21 mouse cellular contexts compared by ENCODE assay signal in genomic region chr9:37082246-37082645, GRCm38 (mm10).
DNase-seq lines count a peak whose midpoint lies in the region; ATAC-seq lines count a peak whose summit lies in the region.
"Had no signal": no experiment of that assay in that cellular context is flagged by ENCODE, and none has a peak within 500 bp of the region (broad histone marks: within the 10 kb centered on the region; RNA-seq: fewer than 3 reads in every experiment).

No protein-coding gene starts in this region.

- no peak overlapping the region for H3K4me2 ChIP-seq in kidney, embryonic 14.5 days (replicated peaks; ENCODE audit: low read depth, low read length)
- H3K4me2 ChIP-seq: embryonic facial prominence, embryonic 15.5 days; forebrain, embryonic 15.5 days; heart, embryonic 13.5 days; hindbrain, embryonic 12.5 days had no signal

- no peaks in the 10 kb centered on the region for H3K9me3 ChIP-seq in kidney, embryonic 14.5 days (ENCODE audit: control insufficient read depth, low read length)
- H3K9me3 ChIP-seq: embryonic facial prominence, embryonic 15.5 days; forebrain, embryonic 10.5 days; forebrain, embryonic 15.5 days; heart, embryonic 13.5 days; hindbrain, embryonic 12.5 days had no signal

- no peak overlapping the region for H3K9ac ChIP-seq in kidney, embryonic 14.5 days (ENCODE audit: low read depth, low read length)
- H3K9ac ChIP-seq: embryonic facial prominence, embryonic 15.5 days; forebrain, embryonic 15.5 days; heart, embryonic 13.5 days; hindbrain, embryonic 12.5 days had no signal

- no peak for DNase-seq in kidney, postnatal 14 days
- DNase-seq in urinary bladder, adult 18-20 months (ENCODE audit: low spot score in 2 of 2), result peak; percentile 19 to 31
- no peak for DNase-seq in urinary bladder, adult 2 months (ENCODE audit: low spot score)
- DNase-seq in kidney, postnatal 25 days, result peak; percentile 21 to 77
- no peak for DNase-seq in c-Kit-positive CD71-positive TER-119-positive erythroid progenitor cells, embryonic 14.5 days (ENCODE audit: low spot score)
- DNase-seq: adrenal gland, adult 2 months; adrenal gland, postnatal 36 days; cerebellum, adult 11 months; cerebellum, adult 8-10 months; cerebellum, postnatal 14 days; embryo, embryonic 11 days; gastrocnemius, postnatal 36 days; heart, adult 11 months; heart, postnatal 36 days had no signal

- ATAC-seq in kidney, embryonic 14.5 days (ENCODE audit: low FRiP score, low TSS enrichment), result peak; percentile 58
- ATAC-seq: forebrain, embryonic 15.5 days had no signal

- no peaks in the 10 kb centered on the region for H3K36me3 ChIP-seq in kidney, embryonic 14.5 days (ENCODE audit: control insufficient read depth, insufficient read depth, low read length)
- H3K36me3 ChIP-seq: embryonic facial prominence, embryonic 15.5 days; forebrain, embryonic 15.5 days; heart, embryonic 13.5 days; hindbrain, embryonic 12.5 days had no signal

- H3K4me1 ChIP-seq in kidney, embryonic 14.5 days (ENCODE audit: control insufficient read depth, insufficient read depth, low read length), result 0 out of 2 replicates have a peak, but pooled peaks cover 5% of the 10 kb centered on the region

- 77% methylated on average over 10 of the region's 10 CpGs for WGBS in kidney, embryonic 14.5 days

- no peaks in the 10 kb centered on the region for H3K27me3 ChIP-seq in kidney, embryonic 14.5 days (ENCODE audit: control insufficient read depth, insufficient read depth, low read length)
- H3K27me3 ChIP-seq: embryonic facial prominence, embryonic 15.5 days; forebrain, embryonic 15.5 days; heart, embryonic 13.5 days; hindbrain, embryonic 12.5 days had no signal

- no peak overlapping the region for H3K27ac ChIP-seq in kidney, embryonic 14.5 days (ENCODE audit: low read depth, low read length)
- H3K27ac ChIP-seq: embryonic facial prominence, embryonic 15.5 days; forebrain, embryonic 10.5 days; forebrain, embryonic 15.5 days; heart, embryonic 13.5 days; hindbrain, embryonic 12.5 days had no signal

- H3K4me3 ChIP-seq in kidney, embryonic 14.5 days (ENCODE audit: low read length), result no peak overlapping the region
- H3K4me3 ChIP-seq: embryonic facial prominence, embryonic 15.5 days; erythroblast, embryonic 14.5 days; forebrain, embryonic 10.5 days; forebrain, embryonic 15.5 days; heart, embryonic 13.5 days; hindbrain, embryonic 12.5 days had no signal

Comparison
In these comparisons a context has a peak if more than half of its experiments do, and no peak if none do; other contexts are left out.
1. DNase-seq: peak in urinary bladder, adult 18-20 months (2 of 2) and kidney, postnatal 25 days (2 of 2); none in kidney, postnatal 14 days (single experiment), urinary bladder, adult 2 months (single experiment) and c-Kit-positive CD71-positive TER-119-positive erythroid progenitor cells, embryonic 14.5 days (single experiment).